In genomic region chr3:105487171-105487570, GRCm38 (mm10) we compare ENCODE assay signal across 11 mouse cellular contexts. TPM values are rescaled to one million over a fixed set of nuclear protein-coding genes. Genes with fewer than 3 reads are reported as not detected.
A peak's percentile ranks its signal among the peaks of the same experiment; 100 is the strongest.
DNase-seq lines count a peak whose midpoint lies in the region; ATAC-seq and TF ChIP-seq lines count a peak whose summit lies in the region.
"Had no signal": no experiment of that assay in that cellular context is flagged by ENCODE, and none has a peak within 500 bp of the region (broad histone marks: within the 10 kb centered on the region; RNA-seq: fewer than 3 reads in every experiment).

No protein-coding gene starts in this region.

- H3K79me2 ChIP-seq in MEL (ENCODE audit: control insufficient read depth, insufficient read depth, low read length, poor library complexity), result no peaks in the 10 kb centered on the region

- no peak for TF ChIP-seq POLR2A in MEL (IDR thresholded peaks at IDR 0.05; ENCODE audit: control insufficient read depth in 1 of 2, insufficient read depth in 1 of 2, low read depth in 1 of 2, low read length in 2 of 2, poor library complexity in 1 of 2)
- TF ChIP-seq POLR2A in limb, embryonic 14.5 days (IDR thresholded peaks at IDR 0.05; ENCODE audit: borderline replicate concordance, extremely low read depth, insufficient read depth, insufficient read length), result no peak

- TF ChIP-seq RAD21 in MEL (IDR thresholded peaks at IDR 0.05; ENCODE audit: low read depth, low read length), result no peak

- no peak overlapping the region for H3K9ac ChIP-seq in lung, embryonic 14.5 days
- no peak overlapping the region for H3K9ac ChIP-seq in MEL (ENCODE audit: control insufficient read depth, low read depth, low read length, poor library complexity, severe bottlenecking)
- no peak overlapping the region for H3K9ac ChIP-seq in limb, embryonic 14.5 days (ENCODE audit: low read depth, low read length, severe bottlenecking)
- H3K9ac ChIP-seq: heart, embryonic 15.5 days; liver, embryonic 14.5 days had no signal

- no peak overlapping the region for H3K27ac ChIP-seq in lung, embryonic 14.5 days (ENCODE audit: low read depth)
- no peak overlapping the region for H3K27ac ChIP-seq in MEL (ENCODE audit: control insufficient read depth, low read depth, low read length)
- H3K27ac ChIP-seq in limb, embryonic 14.5 days (replicated peaks; ENCODE audit: low read depth, low read length), result no peak overlapping the region
- H3K27ac ChIP-seq: heart, embryonic 15.5 days; liver, embryonic 14.5 days had no signal

- H3K4me1 ChIP-seq in lung, embryonic 14.5 days (ENCODE audit: insufficient read depth), result no peaks in the 10 kb centered on the region
- no peaks in the 10 kb centered on the region for H3K4me1 ChIP-seq in MEL (ENCODE audit: control insufficient read depth in 1 of 2, insufficient read depth in 2 of 2, low read length in 2 of 2)
- no peaks in the 10 kb centered on the region for H3K4me1 ChIP-seq in limb, embryonic 14.5 days (ENCODE audit: control insufficient read depth, insufficient read depth, low read length)
- H3K4me1 ChIP-seq: heart, embryonic 15.5 days had no signal

- no peak for TF ChIP-seq EP300 in MEL (IDR thresholded peaks at IDR 0.05; ENCODE audit: low read depth in 1 of 2, low read length in 2 of 2)

- no peak for ATAC-seq in lung, embryonic 14.5 days (ENCODE audit: insufficient read depth)
- ATAC-seq in limb, embryonic 14.5 days (ENCODE audit: low FRiP score, low read depth), result no peak

- no peak for TF ChIP-seq CTCF in lung, embryonic 14.5 days (IDR thresholded peaks at IDR 0.05; ENCODE audit: low read depth)
- TF ChIP-seq CTCF in MEL (IDR thresholded peaks at IDR 0.05 in 2 of 3, conservative IDR thresholded peaks at IDR 0.05 in 1 of 3; ENCODE audit: control insufficient read depth in 1 of 3, insufficient read depth in 1 of 3, low read depth in 2 of 3, low read length in 3 of 3, poor library complexity in 1 of 3, severe bottlenecking in 1 of 3), result no peak

- H3K4me2 ChIP-seq in lung, embryonic 14.5 days, result no peak overlapping the region
- no peak overlapping the region for H3K4me2 ChIP-seq in limb, embryonic 14.5 days (replicated peaks; ENCODE audit: low read depth, low read length, severe bottlenecking)
- H3K4me2 ChIP-seq: heart, embryonic 15.5 days had no signal

- H3K4me3 ChIP-seq in lung, embryonic 14.5 days (ENCODE audit: low read depth, low read length), result no peak overlapping the region
- no peak overlapping the region for H3K4me3 ChIP-seq in MEL (ENCODE audit: control insufficient read depth in 1 of 2, insufficient read depth in 1 of 2, low read depth in 2 of 2, low read length in 2 of 2)
- no peak overlapping the region for H3K4me3 ChIP-seq in limb, embryonic 14.5 days (replicated peaks; ENCODE audit: low read length)
- H3K4me3 ChIP-seq: heart, embryonic 15.5 days had no signal

- WGBS in lung, embryonic 14.5 days, result 29% methylated on average over 8 of the region's 8 CpGs
- 34% methylated on average over 8 of the region's 8 CpGs for WGBS in limb, embryonic 14.5 days

- H3K36me3 ChIP-seq in lung, embryonic 14.5 days (ENCODE audit: insufficient read depth), result no peaks in the 10 kb centered on the region
- H3K36me3 ChIP-seq in MEL (ENCODE audit: control insufficient read depth in 1 of 2, insufficient read depth in 2 of 2, low read length in 2 of 2), result no peaks in the 10 kb centered on the region
- H3K36me3 ChIP-seq in limb, embryonic 14.5 days (ENCODE audit: control insufficient read depth, insufficient read depth, low read length), result no peaks in the 10 kb centered on the region
- H3K36me3 ChIP-seq: heart, embryonic 15.5 days had no signal

- H3K9me3 ChIP-seq in lung, embryonic 14.5 days (ENCODE audit: low read depth, low read length), result no peaks in the 10 kb centered on the region
- H3K9me3 ChIP-seq in MEL (replicated peaks; ENCODE audit: insufficient read depth, low read length), result no peaks in the 10 kb centered on the region
- no peaks in the 10 kb centered on the region for H3K9me3 ChIP-seq in limb, embryonic 14.5 days (ENCODE audit: control insufficient read depth, low read length)
- H3K9me3 ChIP-seq: heart, embryonic 15.5 days had no signal

- no peaks in the 10 kb centered on the region for H3K27me3 ChIP-seq in lung, embryonic 14.5 days (ENCODE audit: insufficient read depth, low read length)
- H3K27me3 ChIP-seq in MEL (ENCODE audit: control insufficient read depth in 1 of 2, insufficient read depth in 2 of 2, low read length in 2 of 2), result no peaks in the 10 kb centered on the region
- no peaks in the 10 kb centered on the region for H3K27me3 ChIP-seq in limb, embryonic 14.5 days (ENCODE audit: control insufficient read depth, insufficient read depth, low read length)

- peak; percentile 82 for DNase-seq in lung, embryonic 14.5 days
- no peak for DNase-seq in lung, postnatal 14 days
- peak; percentile 42 for DNase-seq in MEL (ENCODE audit: low read depth, low spot score)
- DNase-seq in adrenal gland, postnatal 14 days, result peak; percentile 63
- DNase-seq in limb, embryonic 14.5 days (ENCODE audit: low spot score), result peak; percentile 29
- no peak for DNase-seq in gastrocnemius, postnatal 25 days
- DNase-seq in thymus, adult 18-20 months, result no peak

TF ChIP-seq in MEL, 35 proteins besides CTCF, POLR2A, EP300 and RAD21:
- TF ChIP-seq CHD2 (IDR thresholded peaks at IDR 0.05; ENCODE audit: low read length) (no peak), TBP (IDR thresholded peaks at IDR 0.05; ENCODE audit: low read depth, low read length) (no peak), ETS1 (IDR thresholded peaks at IDR 0.05; ENCODE audit: low read depth, low read length) (no peak), TAL1 (IDR thresholded peaks at IDR 0.05; ENCODE audit: low read length) (no peak), ZKSCAN1 (IDR thresholded peaks at IDR 0.05; ENCODE audit: low read depth, low read length) (no peak), E2F4 (IDR thresholded peaks at IDR 0.05; ENCODE audit: borderline replicate concordance, low read depth, low read length) (no peak), NRF1 (IDR thresholded peaks at IDR 0.05; ENCODE audit: insufficient read depth, low read depth, low read length, poor library complexity, severe bottlenecking) (no peak), JUND (IDR thresholded peaks at IDR 0.05; ENCODE audit: low read depth, low read length) (no peak)

RNA-seq across cellular contexts. Expression of gene Kcnd3, which starts 35.0 kb away (rescaled TPM):
- polyA plus RNA-seq in lung, embryonic 14.5 days (2014; fragmentation: Nextera tagmentation; extraction: Ambion mirVana), result 0.39 and 0.50 TPM in 2 replicates
- not detected in 2 replicates for total RNA-seq in MEL (2012; rRNA removed)
- under 1 TPM in 1 of 2 experiments, not detected in 1; 0.01 TPM for polyA plus RNA-seq in MEL (2012; ENCODE audit: insufficient read depth in 1 of 2, insufficient read length in 2 of 2, low read depth in 1 of 2, low replicate concordance in 2 of 2, missing spikeins in 1 of 2)
- 4.5 and 5.4 TPM in 2 replicates for total RNA-seq in adrenal gland, postnatal 14 days (2021)
- 2.0 and 2.2 TPM in 2 replicates for polyA plus RNA-seq in limb, embryonic 14.5 days (2012; rRNA removed)
- 0.82 and 1.0 TPM in 2 replicates for polyA plus RNA-seq in limb, embryonic 14.5 days (2014; fragmentation: Nextera tagmentation; extraction: Ambion mirVana)
- under 1 TPM; 0.08 to 0.10 TPM for total RNA-seq in gastrocnemius, postnatal 25 days (2021)
- total RNA-seq: common myeloid progenitor, adult 5-6 weeks; monocyte, adult 5-6 weeks had no signal

Comparison
In these comparisons a context has a peak if more than half of its experiments do, and no peak if none do; other contexts are left out.
1. DNase-seq: peak in lung, embryonic 14.5 days (single experiment), MEL (single experiment), adrenal gland, postnatal 14 days (single experiment) and limb, embryonic 14.5 days (single experiment); none in lung, postnatal 14 days (single experiment), gastrocnemius, postnatal 25 days (single experiment) and thymus, adult 18-20 months (0 of 2).